Mouse (Mus musculus): ENCODE results near the gene 1700016H13Rik.
A peak's percentile ranks its signal among the peaks of the same experiment; 100 is the strongest.

DNA sequence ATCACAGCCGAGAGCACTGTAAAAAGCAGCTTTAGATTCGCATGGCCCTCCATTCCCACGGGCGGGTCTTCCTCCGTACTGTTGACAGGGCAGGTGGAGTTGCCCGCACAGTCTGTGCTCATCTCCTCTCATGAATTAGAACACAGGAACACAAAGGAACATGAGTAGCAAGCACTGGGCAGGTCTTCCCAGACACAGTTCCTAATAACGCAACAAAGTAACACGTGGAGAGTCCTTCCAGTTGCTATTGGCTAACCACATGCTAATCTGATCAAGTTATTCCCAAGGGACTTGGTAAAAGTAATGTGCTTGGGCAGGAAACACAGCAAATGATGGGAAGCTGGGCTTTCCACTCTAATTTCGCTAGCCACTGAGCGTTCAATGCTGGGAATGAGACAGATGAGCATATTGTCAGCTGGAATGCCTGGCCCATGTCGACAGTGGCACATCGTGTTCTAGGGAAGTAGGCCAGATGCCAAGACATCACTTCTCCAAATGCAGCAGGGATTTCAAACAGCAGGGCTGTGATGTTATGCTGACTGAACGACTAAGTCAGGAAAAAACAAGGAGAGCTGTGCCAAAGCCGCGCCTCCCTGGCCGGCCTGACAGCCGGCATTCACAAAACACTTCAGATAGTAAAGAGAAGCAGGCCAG lies 26.6 kb downstream of the 1700016H13Rik start, which contains the start of gene Slc10a6:
- TF ChIP-seq CTCF (IDR thresholded peaks at IDR 0.05; ENCODE audit: control insufficient read depth, insufficient read depth, insufficient read length): no peak
- TF ChIP-seq CEBPB (IDR thresholded peaks at IDR 0.05; ENCODE audit: low read depth): no peak
- TF ChIP-seq USF1 (IDR thresholded peaks at IDR 0.05; ENCODE audit: low read depth): peak; percentile 53
- no peak for TF ChIP-seq MAX (IDR thresholded peaks at IDR 0.05)
- no peak for TF ChIP-seq MYOG (IDR thresholded peaks at IDR 0.05; ENCODE audit: control insufficient read depth, extremely low read depth, insufficient read length)

All from C2C12 (cell line).